Mouse (Mus musculus) mouse trophoblast stem cell (cell line): ENCODE data around the gene Vipas39.
"Not testable (repeated sequence)": the region's sequence is repeated elsewhere in the genome, so short reads cannot be mapped to it uniquely, and the experiment has no call there.

Experiments
- in situ Hi-C, 2 experiments: fragments of 300-500 bp; cut with MseI, MboI; formaldehyde crosslinking; loops; 2 replicates in 1 of 2; 3 replicates in 1 of 2; pipeline ENCODE4 v1.15.1; 2025

The Vipas39 gene

DNA sequence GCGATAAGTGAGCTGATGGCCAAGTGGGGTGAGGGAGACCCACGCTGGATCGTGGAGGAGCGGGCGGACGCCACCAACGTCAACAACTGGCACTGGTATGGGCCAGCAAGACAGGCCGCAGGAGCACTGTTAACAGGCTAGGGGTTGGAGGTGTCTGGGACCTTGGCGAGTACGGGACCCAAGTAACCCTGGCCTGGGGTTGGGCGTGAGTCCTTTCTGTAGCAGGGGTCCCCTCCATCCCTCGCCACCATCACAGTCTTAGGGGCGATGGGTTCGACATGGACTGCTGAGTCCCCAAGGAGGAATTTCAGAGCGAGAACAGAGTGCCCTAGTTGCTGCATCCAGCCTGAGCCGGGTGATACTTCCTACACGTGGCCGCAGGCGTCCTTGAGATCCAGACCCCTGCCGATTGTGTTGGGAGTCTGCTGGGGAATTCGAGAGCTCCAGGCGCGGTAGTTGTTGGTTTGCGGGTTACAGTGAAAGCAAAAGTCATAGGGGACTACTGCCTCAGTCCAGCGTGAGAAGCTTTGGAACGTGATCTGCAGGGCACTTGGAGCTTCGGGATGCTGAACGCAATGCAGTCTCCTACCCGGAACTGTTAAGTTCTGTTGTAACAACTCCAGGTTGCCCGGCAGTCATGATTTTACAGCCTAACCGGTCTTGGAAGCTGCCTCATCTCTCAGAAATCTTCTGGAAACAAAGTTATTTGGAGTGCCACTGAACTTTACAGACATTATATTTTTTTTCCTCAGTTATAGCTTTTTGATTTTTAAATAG, 959 bp upstream of the Vipas39 start:
- in situ Hi-C loops, result no loop called here

DNA sequence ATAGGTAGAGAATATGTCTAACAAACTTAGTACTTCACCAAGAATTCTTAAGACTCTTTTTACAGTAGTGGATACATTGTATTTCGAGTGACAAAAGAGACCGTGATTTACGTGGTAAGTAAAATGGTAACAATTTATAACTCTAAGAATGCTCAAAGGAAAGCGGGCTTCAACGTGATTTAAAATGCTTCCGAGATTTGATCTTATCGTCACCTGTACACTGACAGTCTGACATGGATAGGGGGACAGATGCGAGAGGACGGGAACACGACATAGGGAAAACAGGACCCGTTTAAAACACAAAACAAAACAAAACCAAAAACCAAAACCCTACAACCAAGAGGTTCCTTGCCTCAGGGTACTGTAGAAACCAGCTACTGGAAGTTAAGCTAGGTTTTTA, 612 bp downstream of the Vipas39 start:
- in situ Hi-C loops, result no loop called here

DNA sequence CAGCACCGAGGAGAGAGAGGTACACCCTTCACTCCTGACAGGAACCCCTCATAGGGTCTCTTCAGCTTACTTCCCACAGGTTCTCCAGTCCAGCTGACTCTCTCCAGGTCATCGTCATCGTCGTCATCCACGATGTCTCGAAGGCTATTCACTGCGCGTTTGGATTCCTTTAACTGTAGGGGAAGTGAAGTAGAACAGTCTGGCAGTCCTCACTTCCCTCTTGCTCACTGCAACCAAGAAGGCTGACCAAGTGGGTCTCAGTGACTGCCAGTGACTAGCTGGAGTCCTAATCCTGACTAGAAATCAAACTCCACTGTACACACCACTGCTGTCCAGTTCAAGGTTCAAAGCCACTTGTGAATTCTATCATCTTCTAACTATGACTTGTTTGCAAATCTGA, 5.5 kb downstream of the Vipas39 start:
- in situ Hi-C loops, result no loop called here

DNA sequence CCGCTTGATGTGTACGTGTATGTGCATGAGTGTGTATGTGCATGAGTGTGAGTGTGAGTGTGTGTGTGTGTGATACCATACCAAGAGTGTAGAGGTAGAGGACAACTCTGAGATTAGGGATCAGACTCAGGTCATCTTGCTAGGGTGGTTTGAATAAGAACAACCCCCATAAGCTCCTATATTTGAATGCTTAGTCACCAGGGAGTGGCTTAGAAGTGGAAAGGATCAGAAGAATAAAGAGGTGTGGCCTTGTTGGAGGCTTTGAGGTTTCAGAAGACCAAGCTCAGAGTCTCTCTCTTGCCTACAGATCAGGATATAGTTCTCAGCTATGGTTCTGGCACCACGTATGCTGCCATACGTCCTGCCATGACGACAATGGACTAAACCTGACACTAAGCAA, 9.4 kb downstream of the Vipas39 start:
- in situ Hi-C loops, result no loop called here

DNA sequence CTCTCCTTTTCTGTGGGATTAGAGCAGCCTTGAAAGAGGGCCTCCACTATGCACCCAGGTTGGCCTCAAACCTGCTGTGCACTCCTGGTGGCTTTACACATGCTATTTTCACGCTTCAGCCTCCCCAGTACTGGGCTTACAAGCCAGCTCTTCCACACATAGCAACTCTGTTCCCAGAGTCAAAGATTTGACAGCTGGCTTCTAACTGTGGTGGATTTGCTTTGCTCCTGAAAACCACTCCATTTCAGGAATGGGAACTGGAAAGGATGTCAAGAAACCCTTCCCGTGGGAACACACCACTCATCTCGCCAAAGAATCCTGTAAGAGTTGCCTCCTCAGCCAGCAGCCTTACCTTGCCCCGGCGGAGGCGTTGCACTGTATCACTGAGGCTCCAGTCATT, 12.2 kb downstream of the Vipas39 start:
- in situ Hi-C loops, result no loop called here

DNA sequence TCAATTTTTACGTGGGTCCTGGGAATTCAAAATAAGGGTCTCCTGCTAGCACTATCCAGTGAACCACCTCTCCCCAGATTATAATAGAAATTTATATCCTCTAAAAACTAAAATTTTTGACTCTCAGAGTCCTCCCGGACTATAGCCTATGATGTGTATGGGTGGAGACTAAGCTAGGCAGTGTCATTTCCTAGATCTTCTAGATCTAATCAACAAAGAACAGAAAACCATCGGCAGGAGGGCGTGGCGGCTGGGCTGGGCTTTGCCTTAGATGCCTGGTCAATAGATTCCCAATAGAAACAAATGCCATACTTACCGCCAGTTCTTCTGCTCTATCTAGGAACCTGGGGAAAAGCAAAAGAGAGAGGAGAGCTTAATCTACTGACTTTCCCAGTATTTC, 15.9 kb downstream of the Vipas39 start:
- in situ Hi-C loops, result no loop called here

DNA sequence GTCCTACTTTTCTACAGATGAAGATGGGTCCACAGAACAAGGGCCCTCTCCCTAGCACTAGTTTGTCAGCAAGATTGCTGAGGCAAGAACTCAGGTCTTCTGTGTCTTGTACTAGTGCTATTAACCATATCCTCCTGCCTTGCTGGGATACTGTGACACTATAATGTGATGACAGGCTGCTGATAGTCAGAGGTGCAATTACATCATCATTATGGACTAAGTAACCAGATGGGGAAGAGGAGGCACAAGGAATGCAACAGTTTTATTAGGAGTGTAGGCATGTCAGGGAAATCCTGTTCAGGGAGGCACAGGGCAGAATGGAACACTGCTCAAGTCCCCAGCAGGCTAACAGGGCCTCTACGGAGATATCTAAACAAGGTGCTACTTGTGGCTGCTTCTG, 27.4 kb downstream of the Vipas39 start, which contains the start of gene Noxred1:
Noxred1 (minus strand) TSS at position 101 of the 400 bp plus-strand sequence.
- in situ Hi-C loops, result no loop called here

DNA sequence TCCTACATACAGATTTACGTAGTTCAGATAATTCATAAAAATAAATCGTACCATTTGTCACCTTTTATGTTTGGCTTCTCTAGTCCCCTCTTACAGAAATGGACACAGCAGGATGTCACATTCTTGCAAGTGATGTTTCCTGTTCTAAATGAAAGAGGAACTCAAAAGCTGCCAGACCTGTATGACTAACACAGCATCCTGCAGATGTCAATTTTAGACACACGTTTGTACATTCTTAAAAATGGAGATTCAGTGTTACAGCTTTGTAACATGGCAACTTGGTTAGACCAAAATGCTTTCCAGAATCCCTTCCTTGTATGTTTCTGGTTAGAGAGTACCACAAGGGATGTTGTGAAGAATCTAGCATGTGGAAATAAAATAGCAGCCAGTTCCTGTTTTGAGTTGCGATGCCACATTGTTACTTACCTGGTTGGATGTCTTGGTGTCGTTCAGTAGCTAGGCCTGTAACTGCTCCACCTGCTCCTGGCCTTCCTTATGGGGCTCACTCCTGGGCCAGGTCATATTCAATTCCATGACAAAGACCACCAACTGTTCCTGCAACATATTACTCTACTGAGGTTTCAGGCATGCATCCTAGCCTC, 29.1 kb downstream of the Vipas39 start:
- in situ Hi-C loops, result no loop called here

DNA sequence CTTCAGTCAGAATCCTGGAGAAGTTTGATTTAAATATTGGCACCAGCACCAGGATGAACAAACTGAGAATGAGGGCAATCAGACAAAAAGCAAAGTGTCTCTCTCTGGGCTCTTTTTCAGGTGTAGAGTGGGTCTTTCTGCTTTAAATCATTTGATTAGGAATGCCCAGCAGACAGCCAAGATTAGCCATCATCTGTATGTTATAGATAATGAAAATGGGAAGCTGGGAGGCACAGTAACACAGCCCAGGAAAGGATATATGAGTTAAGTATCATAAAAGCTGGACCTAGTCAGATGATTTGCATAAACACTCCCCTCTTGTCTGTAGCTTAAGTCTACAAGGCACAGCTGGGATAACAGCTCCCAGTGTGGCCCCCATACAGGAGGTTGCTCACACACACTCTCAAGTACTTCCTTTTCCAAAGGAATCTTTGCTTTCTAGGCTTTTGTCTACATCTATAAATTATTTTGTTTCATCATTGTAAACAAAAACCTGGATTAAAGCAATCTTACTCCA, 35.6 kb downstream of the Vipas39 start:
- in situ Hi-C loops, result no loop called here

DNA sequence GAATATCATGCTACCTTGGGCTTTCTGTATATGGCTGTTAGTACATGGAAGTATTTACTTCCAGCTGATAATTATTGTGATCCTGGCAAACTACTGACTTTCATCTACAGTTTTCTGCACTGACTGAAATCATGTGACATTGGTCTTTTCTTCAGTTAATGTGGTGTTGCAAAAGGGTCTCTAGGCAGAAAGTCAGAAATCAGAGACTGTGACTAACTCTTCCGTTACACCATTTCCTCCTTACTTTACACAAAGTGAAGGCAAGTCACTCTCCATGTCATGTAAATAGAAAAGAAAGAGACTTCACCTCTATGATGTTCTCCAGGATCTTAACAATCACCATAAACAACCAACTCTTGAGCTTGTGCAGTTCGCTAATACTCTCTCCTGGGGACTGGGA, 36.4 kb downstream of the Vipas39 start:
- in situ Hi-C loops, result no loop called here

DNA sequence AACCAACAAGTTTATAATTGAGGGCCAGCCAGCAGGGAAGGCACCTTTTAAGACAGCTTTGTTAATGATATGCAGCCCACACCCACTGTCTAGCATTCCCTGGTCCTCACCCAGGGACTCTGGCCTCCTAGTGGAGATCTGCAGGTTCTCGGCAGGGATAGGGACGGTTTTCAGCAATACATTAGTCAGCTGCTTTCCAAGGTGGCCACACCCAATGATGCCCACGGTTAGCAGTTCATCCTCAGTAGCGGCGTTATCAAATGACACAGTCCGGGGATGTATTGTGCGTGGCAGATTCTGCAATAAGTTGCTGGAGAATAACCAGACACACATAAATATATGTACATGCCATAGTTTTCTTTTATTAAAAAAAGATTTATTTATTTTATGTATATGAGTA, 39.3 kb downstream of the Vipas39 start:
- in situ Hi-C loops, result no loop called here

DNA sequence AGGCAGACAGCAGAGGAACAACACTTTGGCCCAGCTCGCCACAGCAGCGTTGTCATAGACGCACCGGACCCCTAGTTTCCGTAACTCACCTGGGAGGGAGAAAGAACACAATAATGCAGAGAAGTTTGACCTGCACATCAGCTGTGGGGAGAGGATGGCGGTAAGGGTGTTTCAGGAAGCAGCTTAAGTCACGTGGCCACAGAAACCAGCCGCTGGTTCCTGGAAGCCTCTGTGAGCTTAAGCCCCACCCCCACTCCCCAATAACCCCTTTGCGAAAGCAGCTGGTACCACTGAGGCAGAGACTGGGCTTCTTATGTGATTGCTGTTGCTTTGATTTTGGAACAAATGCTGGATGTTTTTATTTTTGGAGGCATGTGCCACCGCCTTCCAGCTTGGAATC, 41.1 kb downstream of the Vipas39 start:
- in situ Hi-C loops, result no loop called here

DNA sequence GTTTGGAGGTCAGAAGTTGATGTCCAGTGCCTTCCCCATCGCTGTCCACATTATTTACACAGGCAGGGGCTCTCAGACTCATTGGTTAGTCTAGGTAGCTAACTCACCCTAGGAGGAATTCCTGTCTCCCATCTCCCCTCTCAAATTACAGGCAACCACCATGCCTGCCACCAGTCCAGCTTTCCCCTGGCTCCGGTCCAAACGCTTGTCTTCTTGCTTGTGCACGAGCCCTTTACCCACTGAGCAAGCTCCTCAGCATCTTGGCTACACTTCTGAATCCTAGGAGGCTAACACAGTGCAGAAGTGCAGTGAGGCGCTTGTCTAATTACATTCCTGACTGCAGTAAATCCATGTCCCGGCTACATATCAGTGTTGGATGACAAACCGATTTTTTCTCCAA, 46.7 kb downstream of the Vipas39 start:
- in situ Hi-C loops, result no loop called here

DNA sequence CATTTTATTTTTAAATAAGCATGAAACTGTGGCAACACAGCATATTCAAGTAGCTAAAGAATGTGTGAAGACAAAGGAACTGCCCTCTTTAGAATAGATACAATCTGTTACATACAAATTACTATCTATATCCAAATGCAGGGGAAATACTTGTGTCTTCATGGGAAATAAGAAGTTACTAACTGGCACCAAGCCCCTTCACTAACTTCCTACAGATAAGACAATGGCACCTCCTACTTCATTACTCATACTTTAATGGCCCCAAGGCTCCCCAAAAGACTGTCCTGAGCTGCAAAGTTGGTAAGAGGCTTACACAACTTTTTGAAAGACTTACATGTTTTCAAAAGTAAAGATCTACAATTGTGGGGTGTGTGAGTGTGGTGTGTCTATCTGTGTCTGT, 48.5 kb downstream of the Vipas39 start:
- in situ Hi-C loops, result no loop called here

DNA sequence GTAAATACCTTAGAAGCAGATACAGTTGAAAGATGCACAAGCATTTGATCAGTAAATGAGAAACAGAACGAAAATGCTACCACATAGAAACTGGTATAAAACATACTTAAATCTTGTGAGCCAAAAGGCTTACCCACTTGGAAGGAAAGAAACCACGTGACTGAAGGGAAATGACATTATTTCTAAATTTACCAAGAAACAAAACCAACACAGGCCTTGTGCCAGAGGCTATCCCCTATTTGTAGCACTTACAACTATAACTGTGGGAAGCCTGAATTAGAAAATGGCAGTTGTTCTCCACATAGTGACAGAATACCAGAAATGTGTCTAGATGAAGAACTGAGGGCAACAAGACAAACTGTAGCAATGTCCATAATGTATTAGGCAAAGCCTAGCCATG, 50.0 kb downstream of the Vipas39 start:
- in situ Hi-C loops, result no loop called here

DNA sequence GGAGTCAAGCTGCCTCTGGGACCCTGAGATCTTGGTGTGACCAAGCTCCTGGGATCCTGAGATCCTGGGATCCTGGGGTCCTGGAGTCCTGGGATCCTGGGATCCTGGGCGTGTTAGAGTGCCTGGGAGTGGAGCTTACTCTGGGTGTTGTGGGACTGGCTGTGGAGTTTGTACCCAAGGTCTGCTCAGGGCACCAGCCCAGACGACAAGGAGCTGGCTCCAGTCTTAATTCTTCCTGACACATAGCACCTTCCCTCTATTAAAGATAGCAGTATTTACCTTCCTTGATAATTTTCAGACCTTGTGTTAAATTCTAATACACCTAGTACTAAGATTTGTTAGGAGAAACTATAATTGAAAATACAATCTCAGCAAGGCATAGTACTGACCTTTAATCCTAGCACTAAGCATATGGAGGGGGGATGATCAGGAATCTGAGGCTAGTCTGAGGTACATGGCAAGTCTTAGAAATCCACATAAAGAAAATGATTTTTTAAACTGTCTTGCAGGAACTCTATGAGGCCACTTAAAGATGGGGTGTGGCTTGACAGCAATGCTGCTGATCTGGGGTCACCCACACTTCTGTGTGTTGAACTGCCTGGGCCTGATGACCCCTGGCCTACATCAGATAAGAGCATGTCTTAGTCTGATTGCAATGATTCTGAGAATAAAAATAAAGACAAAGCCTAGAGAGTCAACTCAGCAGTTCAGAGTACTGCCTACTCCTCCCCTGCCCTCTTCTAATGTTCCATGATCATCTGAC, 53.0 kb downstream of the Vipas39 start:
- in situ Hi-C loops, result no loop called here

DNA sequence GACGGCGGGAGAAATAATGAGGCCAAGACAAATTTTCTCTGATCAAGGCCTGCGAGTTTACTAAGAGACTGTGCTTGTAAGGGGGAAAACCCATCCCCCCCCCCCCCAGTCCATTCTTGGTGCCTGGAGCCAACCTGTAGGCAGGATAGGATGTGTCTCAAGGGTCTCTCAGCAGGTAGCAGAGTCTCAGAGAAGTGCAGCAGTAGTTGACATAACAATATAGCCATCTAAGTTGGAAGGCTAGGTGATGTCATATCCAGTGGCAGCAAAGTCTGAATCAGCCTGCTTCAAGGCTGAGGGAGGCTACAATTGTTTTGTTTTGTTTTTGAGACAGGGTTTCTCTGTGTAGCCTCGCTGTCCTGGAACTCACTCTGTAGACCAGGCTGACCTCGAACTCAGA, 60.3 kb downstream of the Vipas39 start:
- in situ Hi-C loops, result not testable (repeated sequence)

DNA sequence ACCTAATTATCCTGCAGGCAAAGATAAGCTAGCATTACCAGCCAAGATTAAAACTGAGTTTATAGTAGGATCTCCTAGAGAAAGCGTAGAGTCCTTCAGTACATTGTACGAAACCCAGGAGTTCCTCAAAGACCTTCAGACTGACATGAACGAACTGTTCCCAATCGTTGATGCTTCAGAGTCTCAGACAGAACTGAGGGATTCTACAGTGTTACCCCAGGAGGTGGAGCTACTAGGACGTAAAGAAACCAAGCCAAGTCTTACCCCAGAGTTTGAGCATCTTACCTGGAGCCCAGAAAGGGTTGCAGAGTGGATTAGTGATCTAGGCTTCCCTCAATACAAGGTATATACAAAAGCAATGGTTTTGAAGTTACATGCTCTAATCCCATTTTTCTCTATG, 64.4 kb downstream of the Vipas39 start:
- in situ Hi-C loops, result no loop called here

DNA sequence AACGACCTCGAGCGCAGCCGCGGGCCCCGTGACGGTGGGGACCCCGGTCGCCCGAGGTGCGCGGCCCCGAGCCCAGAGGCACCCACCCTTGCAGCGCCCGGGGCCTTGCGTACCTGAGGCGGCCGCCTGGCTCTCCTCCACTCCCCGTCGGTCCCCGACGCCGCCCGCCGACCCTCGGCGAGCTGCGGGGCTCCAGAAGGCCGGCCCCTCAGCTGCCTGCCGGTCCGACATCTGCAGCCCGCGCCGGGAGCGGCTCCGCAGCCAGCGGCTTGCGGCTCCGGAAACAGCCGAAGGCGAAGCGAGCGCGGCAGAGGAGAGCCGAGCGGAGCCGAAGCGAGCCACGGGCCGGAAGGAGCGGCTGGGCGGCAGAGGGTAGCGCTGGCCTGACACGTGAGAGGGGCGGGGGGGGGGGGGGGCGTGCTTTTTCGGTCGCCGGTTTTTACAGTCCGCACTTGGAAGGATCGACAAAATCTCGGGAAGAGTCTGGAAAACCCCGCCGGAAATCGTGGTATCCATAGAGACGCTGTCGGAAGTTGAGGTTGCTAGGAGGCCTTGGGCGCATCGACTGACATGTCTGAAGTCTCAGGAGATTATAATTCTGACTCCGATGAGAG, 66.0 kb downstream of the Vipas39 start, which contains the start of gene Tmed8:
Tmed8 (minus strand) TSS at position 482 of the 614 bp plus-strand sequence.
- in situ Hi-C loops, result no loop called here

DNA sequence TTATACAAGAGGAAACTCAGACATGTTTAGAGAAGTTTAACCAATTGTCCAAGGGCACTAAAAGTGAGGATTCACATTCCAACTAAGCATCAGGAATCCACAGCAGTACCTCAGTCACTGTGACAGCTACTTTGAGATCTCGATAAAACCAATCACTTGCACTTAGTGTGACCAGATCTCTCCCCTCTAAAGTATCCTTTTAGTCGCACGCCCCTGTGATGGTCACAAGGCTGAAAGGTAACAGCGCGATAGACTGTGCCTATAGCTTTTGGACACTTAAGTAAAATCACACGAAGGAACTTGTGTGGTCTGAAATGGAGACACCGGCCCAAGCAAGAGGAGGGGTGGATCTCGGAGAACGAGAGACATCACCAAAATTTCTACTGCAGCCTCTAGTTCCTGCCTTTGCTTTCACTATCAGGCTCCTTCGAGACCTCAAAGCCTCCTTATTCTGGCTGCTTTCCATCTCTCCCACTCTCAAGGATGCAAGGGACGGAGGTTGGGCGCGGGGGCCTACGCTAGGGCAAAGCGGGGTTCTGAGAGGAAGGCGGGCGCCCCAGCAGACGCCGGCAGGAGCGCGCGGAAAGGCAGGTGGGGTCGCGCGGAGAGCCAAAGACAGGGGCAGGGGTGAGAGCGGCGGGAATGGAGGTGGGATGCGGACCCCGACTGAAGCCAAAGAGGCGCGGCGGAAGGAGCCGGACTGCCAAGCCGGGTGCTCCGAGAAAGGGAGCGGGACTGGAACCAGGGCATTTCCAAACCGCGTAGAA, 66.7 kb downstream of the Vipas39 start, which contains the start of gene Samd15:
Samd15 (plus strand) TSS at position 518 of the 767 bp plus-strand sequence.
- in situ Hi-C loops, result no loop called here

DNA sequence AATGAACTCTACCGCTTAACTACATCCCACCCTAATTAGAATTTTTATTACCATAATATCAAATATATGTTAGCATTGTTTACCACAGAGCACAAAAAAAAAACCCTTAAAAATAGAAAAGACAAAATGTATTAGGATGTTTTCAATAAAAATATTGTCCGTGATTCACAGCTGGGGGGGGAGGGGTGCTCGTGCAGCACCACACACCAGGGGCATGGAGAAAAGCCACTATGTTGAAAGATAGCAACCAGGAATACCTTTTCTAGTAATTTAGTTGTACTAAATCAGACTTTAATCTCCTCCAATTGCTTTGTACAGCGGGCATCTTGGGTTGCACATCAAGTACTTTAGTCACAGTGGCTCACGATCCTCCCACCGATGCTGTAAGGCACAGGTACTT, 67.3 kb downstream of the Vipas39 start:
- in situ Hi-C loops, result no loop called here
